Mouse (Mus musculus) thymus, adult 2 months (tissue): ENCODE results near the gene Pdlim4. TPM values are rescaled to one million over a fixed set of nuclear protein-coding genes. Genes with fewer than 3 reads are reported as not detected.

Experiments used
- DNase-seq: peaks from one replicate; pipeline ENCODE4 v3.0.0; 2021
- H3K27ac ChIP-seq: fragments of 200-500 bp; 2 replicates; pipeline ENCODE4 v1.5.1; 2012; ENCODE audit warnings: low read length, control low read depth; ENCODE audit not compliant: control insufficient read depth, insufficient read depth
- H3K27me3 ChIP-seq: fragments of 200-500 bp; 2 replicates; pipeline ENCODE4 v1.6.1; 2012; ENCODE audit warnings: mild to moderate bottlenecking, low read length, moderate library complexity, mixed read lengths; ENCODE audit not compliant: control insufficient read depth, insufficient read depth
- H3K36me3 ChIP-seq: fragments of 200-500 bp; 2 replicates; pipeline ENCODE4 v1.6.1; 2012; ENCODE audit warnings: mild to moderate bottlenecking, low read length, moderate library complexity; ENCODE audit not compliant: control insufficient read depth, insufficient read depth
- H3K4me1 ChIP-seq: fragments of 200-500 bp; replicated peaks from 2 replicates; pipeline ENCODE4 v1.6.1; 2012; ENCODE audit warnings: low read length; ENCODE audit not compliant: control insufficient read depth, insufficient read depth
- H3K4me3 ChIP-seq: fragments of 200-500 bp; 2 replicates; pipeline ENCODE4 v1.5.1; 2012; ENCODE audit warnings: mild to moderate bottlenecking, low read length, control low read depth, moderate library complexity; ENCODE audit not compliant: control insufficient read depth, insufficient read depth
- CTCF ChIP-seq: fragments of 200-500 bp; IDR thresholded peaks from 2 replicates; pipeline ENCODE4 v1.5.1; 2012; ENCODE audit warnings: mild to moderate bottlenecking, control low read depth, low read length, moderate library complexity, borderline replicate concordance; ENCODE audit not compliant: control insufficient read depth, poor library complexity, insufficient read depth; ENCODE audit errors: extremely low read depth
- POLR2A ChIP-seq: fragments of 200-500 bp; IDR thresholded peaks from 2 replicates; pipeline ENCODE4 v1.6.1; 2012; ENCODE audit warnings: mild to moderate bottlenecking, low read length, control low read depth, moderate library complexity; ENCODE audit not compliant: control insufficient read depth, poor library complexity, insufficient read depth; ENCODE audit errors: extremely low read depth
- WGBS: fragments of 180-500 bp; shearing (Covaris S2); methylation state at CpG from one replicate; pipeline ENCODE4 v1.1.7; 2018; 5-methylcytosine and 5-hydroxymethylcytosine counted together
- polyA plus RNA-seq: library from polyadenylated mRNA; depleted of rRNA; stranded (reverse); fragments of >200 nt; gene quantifications from 2 replicates; pipeline ENCODE4 v1.2.3, GENCODE M21; 2012

Pdlim4 gene
- polyA plus RNA-seq, 1 experiment: 62.0 TPM

DNA sequence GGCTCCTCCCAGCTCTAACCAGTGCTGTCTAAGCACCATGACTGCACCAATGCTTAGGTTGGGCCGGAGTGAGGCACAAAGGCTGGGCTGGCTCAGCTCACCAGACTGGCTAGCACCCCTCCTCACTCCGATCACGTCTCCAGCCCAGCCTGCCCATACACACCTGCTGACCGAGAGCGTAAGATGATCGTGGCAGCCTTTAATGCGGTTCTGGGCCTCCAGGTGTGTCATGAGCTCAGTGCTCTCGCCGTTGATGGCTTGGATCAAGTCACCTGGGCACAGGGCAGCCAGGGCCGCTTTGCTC is 5.4 kb downstream of the Pdlim4 start:
- H3K4me1 ChIP-seq: peaks cover 75% of the 10 kb centered on the region
- H3K27me3 ChIP-seq: peaks cover 4% of the 10 kb centered on the region; the same call in 1 of the 2 replicates
- DNase-seq: no peak
- no peak overlapping the region for H3K4me3 ChIP-seq
- no peaks in the 10 kb centered on the region for H3K36me3 ChIP-seq
- WGBS: 7% methylated on average over 10 of the region's 10 CpGs
- H3K27ac ChIP-seq: peak overlapping the region; percentile 59
- TF ChIP-seq CTCF: 0 out of 2 replicates have a peak, but pooled peaks have one; percentile 20
- TF ChIP-seq POLR2A: no peak

DNA sequence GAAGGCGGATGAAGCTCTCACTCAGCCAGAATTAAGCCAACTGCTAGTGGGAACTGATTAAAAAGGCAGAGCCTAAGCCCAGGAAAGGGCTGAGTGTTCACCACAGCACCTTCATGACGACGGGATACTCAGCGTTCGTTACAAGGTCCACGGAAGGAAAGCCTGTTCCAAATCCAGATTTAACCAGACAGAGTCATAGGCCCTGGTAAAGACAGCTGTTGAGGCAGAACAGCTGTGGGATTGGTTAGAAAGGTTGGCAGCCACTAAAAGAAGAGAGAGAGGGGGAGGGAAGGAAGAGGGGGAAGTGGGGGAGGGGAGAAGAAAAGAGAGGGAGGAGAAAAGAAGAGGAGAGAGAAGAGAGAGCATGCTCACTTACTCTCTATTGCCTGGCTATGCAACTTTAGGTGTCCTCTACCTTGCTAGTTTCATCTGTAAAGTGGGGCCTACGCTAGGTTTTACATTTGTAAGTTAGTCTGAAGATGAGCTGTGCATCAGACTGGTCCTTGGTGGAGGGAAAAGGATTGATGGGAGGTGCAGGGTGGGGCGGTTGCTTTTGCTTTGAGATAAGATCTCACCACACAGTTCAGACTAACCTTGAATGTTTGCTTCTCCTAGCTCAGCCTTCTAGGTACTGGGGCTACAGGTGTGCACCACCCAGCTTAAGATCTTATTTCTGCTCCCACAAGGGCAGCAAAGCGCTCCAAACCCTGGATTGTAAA is 5.9 kb downstream of the Pdlim4 start:
- DNase-seq: peak; percentile 50
- WGBS: 12% methylated on average over 9 of the region's 9 CpGs
- Histone ChIP-seq H3K27ac (peak overlapping the region; percentile 59), H3K4me1 (peaks cover 76% of the 10 kb centered on the region), H3K36me3 (no peaks in the 10 kb centered on the region), H3K27me3 (no peaks in the 10 kb centered on the region; the same call in 1 of the 2 replicates), H3K4me3 (no peak overlapping the region)
- no peak for TF ChIP-seq CTCF
- TF ChIP-seq POLR2A: no peak

DNA sequence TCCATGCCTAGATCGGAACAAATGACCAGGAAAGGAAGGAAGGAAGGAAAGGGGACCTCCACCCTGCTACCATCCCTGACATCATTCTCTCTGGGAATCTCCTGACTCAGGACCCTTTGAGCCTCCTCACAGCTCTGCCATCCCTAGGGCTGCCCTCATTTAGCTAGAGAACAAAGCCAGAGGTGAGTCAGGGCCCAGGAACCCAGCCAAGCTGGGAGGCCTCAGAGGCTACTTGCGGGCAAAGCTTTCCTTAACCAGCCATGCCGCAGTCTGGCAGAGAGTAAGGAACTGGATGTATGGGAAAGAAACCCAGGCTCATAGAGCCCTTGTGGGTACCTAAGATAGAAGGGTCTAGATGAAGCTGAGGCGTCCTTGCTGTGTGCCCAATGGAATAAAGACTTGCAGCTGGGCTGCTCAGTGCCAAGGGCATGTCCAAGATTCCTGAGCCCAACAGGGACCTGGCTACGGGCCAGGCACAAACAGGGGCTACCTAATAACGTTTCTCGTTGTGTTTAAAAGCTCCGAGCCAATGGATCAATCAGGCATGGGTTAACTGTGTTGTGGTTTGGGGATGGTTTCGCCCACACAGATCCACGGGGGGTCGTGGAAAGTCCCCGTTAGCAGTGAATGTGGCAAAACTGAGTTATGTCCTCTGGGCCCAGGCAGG is 6.6 kb downstream of the Pdlim4 start:
- H3K27ac ChIP-seq: peak overlapping the region; percentile 41; the same call in 1 of the 2 replicates
- DNase-seq: no peak
- no peak overlapping the region for H3K4me3 ChIP-seq
- H3K4me1 ChIP-seq: peaks cover 80% of the 10 kb centered on the region
- no peaks in the 10 kb centered on the region for H3K36me3 ChIP-seq
- 50% methylated on average over 12 of the region's 12 CpGs for WGBS
- TF ChIP-seq CTCF: no peak
- TF ChIP-seq POLR2A: no peak
- no peaks in the 10 kb centered on the region; the same call in 1 of the 2 replicates for H3K27me3 ChIP-seq

DNA sequence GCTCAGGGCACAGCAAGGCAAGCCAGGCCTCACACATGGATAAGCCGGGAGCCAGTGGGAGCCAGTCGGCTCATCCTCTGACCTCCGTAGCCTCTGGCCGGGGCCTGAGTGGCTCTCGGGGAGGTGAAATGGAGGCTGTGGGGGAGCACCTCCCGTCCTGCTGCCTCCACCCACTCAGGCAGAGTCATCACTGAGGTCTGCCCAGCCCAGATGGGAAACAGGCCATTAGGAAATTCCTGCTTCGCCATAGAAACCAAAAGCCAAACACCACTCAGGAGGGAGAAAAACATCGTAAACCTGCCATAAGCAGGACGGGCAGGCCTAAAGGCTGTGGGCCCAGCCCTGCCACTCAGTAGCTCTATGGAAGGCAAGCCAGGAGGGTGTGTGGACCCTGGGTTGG is 8.5 kb downstream of the Pdlim4 start:
- Histone ChIP-seq H3K4me1 (peaks cover 65% of the 10 kb centered on the region), H3K27me3 (no peaks in the 10 kb centered on the region; the same call in 1 of the 2 replicates), H3K36me3 (no peaks in the 10 kb centered on the region), H3K4me3 (no peak overlapping the region), H3K27ac (no peak overlapping the region)
- DNase-seq: no peak
- TF ChIP-seq POLR2A: no peak
- no peak for TF ChIP-seq CTCF
- WGBS: 91% methylated on average over 9 of the region's 9 CpGs

- Histone ChIP-seq H3K4me3 (no peak overlapping the region), H3K27ac (no peak overlapping the region), H3K36me3 (no peaks in the 10 kb centered on the region), H3K4me1 (peaks cover 58% of the 10 kb centered on the region), H3K27me3 (no peaks in the 10 kb centered on the region; the same call in 1 of the 2 replicates)
- WGBS: 69% methylated on average over 1 of the region's 1 CpGs
- TF ChIP-seq CTCF (no peak), POLR2A (no peak)
- no peak for DNase-seq
Observed at GRCm38 (mm10) chr11:54059526-54059925, 9.3 kb downstream of the Pdlim4 start.

- H3K27ac ChIP-seq: no peak overlapping the region
- TF ChIP-seq CTCF: no peak
- TF ChIP-seq POLR2A: no peak
- H3K36me3 ChIP-seq: no peaks in the 10 kb centered on the region
- 83% methylated on average over 6 of the region's 6 CpGs for WGBS
- peaks cover 49% of the 10 kb centered on the region for H3K4me1 ChIP-seq
- H3K4me3 ChIP-seq: no peak overlapping the region
- DNase-seq: no peak
- H3K27me3 ChIP-seq: no peaks in the 10 kb centered on the region
Observed at GRCm38 (mm10) chr11:54058643-54059042, 10.2 kb downstream of the Pdlim4 start.
